Mouse (Mus musculus) E14TG2a.4 (cell line): ENCODE results near the gene Tbx5.

Experiments used
- CTCF ChIP-seq: conservative IDR thresholded peaks from 2 replicates; pipeline ENCODE4 v1.5.1; 2014; ENCODE audit warnings: low read length
- NANOG ChIP-seq: IDR thresholded peaks from 2 replicates; pipeline ENCODE4 v1.6.1; 2014; ENCODE audit warnings: borderline replicate concordance, low read length, mixed read lengths
- POU5F1 ChIP-seq: IDR thresholded peaks from 2 replicates; pipeline ENCODE4 v1.6.1; 2014; ENCODE audit warnings: low read length, borderline replicate concordance

DNA sequence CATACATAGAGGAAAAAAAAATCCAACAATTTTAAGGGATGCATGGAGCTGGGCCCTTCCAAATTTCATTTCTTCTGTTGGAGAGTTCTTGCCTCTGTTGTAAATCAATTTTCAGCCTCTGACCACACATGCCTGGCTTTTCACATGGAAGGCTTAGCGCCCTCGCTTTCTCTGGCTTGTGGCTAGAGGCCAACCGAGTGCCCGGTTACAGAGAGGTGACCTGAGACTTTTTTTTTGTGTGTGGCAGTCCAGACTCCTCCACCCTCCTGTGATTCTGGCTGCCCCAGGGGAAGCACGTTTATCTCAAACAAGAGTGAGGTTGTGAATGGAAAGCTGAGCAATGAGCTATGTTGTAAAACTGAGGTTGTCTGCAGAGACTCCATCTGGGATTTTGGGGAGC is 28.8 kb downstream of the Tbx5 start:
- TF ChIP-seq CTCF: no peak
- no peak for TF ChIP-seq NANOG
- TF ChIP-seq POU5F1: no peak
